Mouse (Mus musculus) neural tube, embryonic 15.5 days (tissue): Measurements from ENCODE around the gene Map2k1. TPM values are rescaled to one million over a fixed set of nuclear protein-coding genes. Genes with fewer than 3 reads are reported as not detected.
"Not testable (repeated sequence)": the region's sequence is repeated elsewhere in the genome, so short reads cannot be mapped to it uniquely, and the experiment has no call there.

Experiments
- ATAC-seq: fragments of 200-750 bp; cut with Nextera tagmentation; 2 replicates; pipeline ENCODE4 v1.8.0; 2017; ENCODE audit warnings: mild to moderate bottlenecking, moderate TSS enrichment, moderate library complexity; ENCODE audit not compliant: low FRiP score
- H3K27ac ChIP-seq: fragments of 300-500 bp; sonication (generic); replicated peaks from 2 replicates; pipeline ENCODE4 v1.5.1; 2015; ENCODE audit warnings: mild to moderate bottlenecking, inconsistent platforms
- H3K27me3 ChIP-seq: fragments of 300-500 bp; sonication (generic); replicated peaks from 2 replicates; pipeline ENCODE4 v1.6.1; 2015; ENCODE audit warnings: inconsistent platforms
- H3K36me3 ChIP-seq: fragments of 300-500 bp; sonication (generic); 2 replicates; pipeline ENCODE4 v1.6.1; 2015; ENCODE audit warnings: inconsistent platforms
- H3K4me1 ChIP-seq: fragments of 300-500 bp; sonication (generic); 2 replicates; pipeline ENCODE4 v1.6.1; 2015; ENCODE audit warnings: inconsistent platforms
- H3K4me2 ChIP-seq: fragments of 300-500 bp; sonication (generic); 2 replicates; pipeline ENCODE4 v1.6.1; 2015; ENCODE audit warnings: inconsistent platforms, mild to moderate bottlenecking, moderate library complexity
- H3K4me3 ChIP-seq: fragments of 300-500 bp; sonication (generic); replicated peaks from 2 replicates; pipeline ENCODE4 v1.5.1; 2015; ENCODE audit warnings: mild to moderate bottlenecking, inconsistent platforms
- H3K9ac ChIP-seq: fragments of 300-500 bp; sonication (generic); replicated peaks from 2 replicates; pipeline ENCODE4 v1.6.1; 2015; ENCODE audit warnings: mild to moderate bottlenecking, inconsistent platforms
- H3K9me3 ChIP-seq: fragments of 300-500 bp; sonication (generic); replicated peaks from 2 replicates; pipeline ENCODE4 v1.6.1; 2016; ENCODE audit warnings: inconsistent platforms
- WGBS: fragments of 180-500 bp; shearing (Covaris S2); methylation state at CpG from one replicate; pipeline ENCODE4 v1.1.7; 2015; ENCODE audit warnings: mixed read lengths; 5-methylcytosine and 5-hydroxymethylcytosine counted together
- polyA plus RNA-seq: library from polyadenylated mRNA; unstranded; fragments of >200 nt; fragmentation: Nextera tagmentation; extraction: Ambion mirVana; gene quantifications from 2 replicates; pipeline ENCODE4 v1.2.1, GENCODE M21; 2015

Gene Map2k1
- polyA plus RNA-seq, 1 experiment from 2014 or later: 71.0 TPM

DNA sequence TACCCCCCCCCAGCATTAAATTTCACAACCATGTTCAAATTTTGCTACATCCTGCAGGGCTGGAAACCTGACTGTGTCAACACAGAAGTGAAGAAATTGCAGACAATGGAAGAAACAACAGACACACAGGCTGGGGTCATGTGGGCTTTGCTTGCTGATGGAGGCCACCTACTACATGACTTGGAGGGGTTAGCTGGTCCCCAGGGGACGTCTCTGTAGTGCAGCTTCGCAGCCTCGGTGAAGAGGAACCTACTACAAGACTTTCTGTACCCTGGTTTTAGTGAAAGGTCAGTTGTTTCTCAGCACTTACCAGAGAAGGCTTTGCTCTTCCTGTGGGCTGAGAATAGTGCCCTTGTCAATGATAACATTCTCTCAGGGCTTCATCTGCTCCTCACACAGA lies 17.8 kb upstream of the Map2k1 start:
- 68% methylated on average over 3 of the region's 3 CpGs for WGBS
- Histone ChIP-seq H3K4me2 (no peak overlapping the region), H3K9ac (no peak overlapping the region), H3K4me1 (no peaks in the 10 kb centered on the region), H3K36me3 (no peaks in the 10 kb centered on the region), H3K27ac (no peak overlapping the region), H3K27me3 (no peaks in the 10 kb centered on the region), H3K9me3 (no peaks in the 10 kb centered on the region), H3K4me3 (no peak overlapping the region)
- ATAC-seq: no peak

GRCm38 (mm10) chr9:64268836-64269235 lies 15.4 kb upstream of the Map2k1 start:
- not testable (repeated sequence) for H3K9ac ChIP-seq, H3K27ac ChIP-seq, ATAC-seq, H3K9me3 ChIP-seq, H3K4me1 ChIP-seq, H3K4me3 ChIP-seq, H3K36me3 ChIP-seq, H3K27me3 ChIP-seq, H3K4me2 ChIP-seq
- WGBS: 96% methylated on average over 8 of the region's 8 CpGs

GRCm38 (mm10) chr9:64268196-64268595 lies 14.8 kb upstream of the Map2k1 start:
- Histone ChIP-seq H3K9me3 (no peaks in the 10 kb centered on the region), H3K36me3 (no peaks in the 10 kb centered on the region), H3K27ac (no peak overlapping the region), H3K27me3 (no peaks in the 10 kb centered on the region), H3K4me3 (no peak overlapping the region), H3K9ac (no peak overlapping the region), H3K4me1 (no peaks in the 10 kb centered on the region), H3K4me2 (no peak overlapping the region)
- ATAC-seq: no peak
- 94% methylated on average over 10 of the region's 10 CpGs for WGBS

GRCm38 (mm10) chr9:64267231-64267630 lies 13.8 kb upstream of the Map2k1 start:
- no peaks in the 10 kb centered on the region for H3K36me3 ChIP-seq
- no peaks in the 10 kb centered on the region for H3K9me3 ChIP-seq
- H3K4me3 ChIP-seq: no peak overlapping the region
- H3K9ac ChIP-seq: no peak overlapping the region
- H3K4me2 ChIP-seq: no peak overlapping the region
- H3K27me3 ChIP-seq: no peaks in the 10 kb centered on the region
- H3K27ac ChIP-seq: no peak overlapping the region
- H3K4me1 ChIP-seq: no peaks in the 10 kb centered on the region
- no peak for ATAC-seq
- 85% methylated on average over 1 of the region's 1 CpGs for WGBS

DNA sequence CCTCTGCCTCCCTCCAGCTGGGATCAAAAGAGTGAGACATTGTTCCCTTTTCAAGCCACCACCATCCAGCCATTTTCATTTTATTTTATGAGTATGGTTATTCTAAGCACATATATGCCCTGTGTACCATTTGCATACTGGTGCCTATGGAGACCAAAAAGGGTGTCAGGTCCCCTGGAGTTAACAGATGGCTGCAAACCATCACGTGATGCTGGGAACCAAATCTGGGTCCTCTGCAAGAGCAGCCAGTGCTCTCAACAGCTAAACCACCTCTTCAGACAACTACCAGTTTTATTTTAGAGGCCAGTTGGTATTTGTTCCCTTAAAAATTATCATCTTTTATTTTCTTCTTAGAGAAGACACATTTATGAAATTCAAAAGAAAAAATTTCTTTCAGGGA lies 11.4 kb upstream of the Map2k1 start:
- Histone ChIP-seq H3K36me3 (no peaks in the 10 kb centered on the region), H3K27ac (no peak overlapping the region), H3K9ac (no peak overlapping the region), H3K27me3 (no peaks in the 10 kb centered on the region), H3K4me1 (no peaks in the 10 kb centered on the region), H3K4me2 (no peak overlapping the region), H3K4me3 (no peak overlapping the region), H3K9me3 (no peaks in the 10 kb centered on the region)
- ATAC-seq: no peak
- 27% methylated on average over 1 of the region's 1 CpGs for WGBS

GRCm38 (mm10) chr9:64261023-64261422 lies 7.6 kb upstream of the Map2k1 start:
- no peaks in the 10 kb centered on the region for H3K27me3 ChIP-seq
- no peak overlapping the region for H3K4me2 ChIP-seq
- H3K36me3 ChIP-seq: no peaks in the 10 kb centered on the region
- H3K4me3 ChIP-seq: no peak overlapping the region
- no peak overlapping the region for H3K9ac ChIP-seq
- no peaks in the 10 kb centered on the region for H3K4me1 ChIP-seq
- no peaks in the 10 kb centered on the region for H3K9me3 ChIP-seq
- no peak overlapping the region for H3K27ac ChIP-seq
- no peak for ATAC-seq
- WGBS: 87% methylated on average over 4 of the region's 4 CpGs

GRCm38 (mm10) chr9:64259906-64260305 lies 6.5 kb upstream of the Map2k1 start:
- H3K4me1 ChIP-seq: no peaks in the 10 kb centered on the region

GRCm38 (mm10) chr9:64256204-64256603 lies 2.8 kb upstream of the Map2k1 start:
- Histone ChIP-seq H3K27ac (no peak overlapping the region), H3K4me2 (no peak overlapping the region), H3K27me3 (no peaks in the 10 kb centered on the region), H3K4me3 (no peak overlapping the region), H3K36me3 (no peaks in the 10 kb centered on the region), H3K9ac (no peak overlapping the region), H3K4me1 (peaks cover 15% of the 10 kb centered on the region), H3K9me3 (no peaks in the 10 kb centered on the region)
- ATAC-seq: no peak
- WGBS: 89% methylated on average over 3 of the region's 3 CpGs

More at GRCm38 (mm10) chr9:64259906-64260305, 6.5 kb upstream of the Map2k1 start:
- no peak overlapping the region for H3K27ac ChIP-seq
- no peak overlapping the region for H3K9ac ChIP-seq
- H3K9me3 ChIP-seq: no peaks in the 10 kb centered on the region
- ATAC-seq: no peak
- H3K27me3 ChIP-seq: no peaks in the 10 kb centered on the region
- H3K4me2 ChIP-seq: no peak overlapping the region
- H3K4me3 ChIP-seq: no peak overlapping the region
- 94% methylated on average over 5 of the region's 5 CpGs for WGBS
- H3K36me3 ChIP-seq: no peaks in the 10 kb centered on the region

- Histone ChIP-seq H3K4me1 (peaks cover 21% of the 10 kb centered on the region), H3K4me2 (no peak overlapping the region), H3K27me3 (no peaks in the 10 kb centered on the region), H3K36me3 (no peaks in the 10 kb centered on the region), H3K4me3 (no peak overlapping the region), H3K9me3 (no peaks in the 10 kb centered on the region), H3K9ac (no peak overlapping the region), H3K27ac (no peak overlapping the region)
- ATAC-seq: no peak
- WGBS: 86% methylated on average over 3 of the region's 3 CpGs
These were observed 2.0 kb upstream of the Map2k1 start for GRCm38 (mm10) chr9:64255422-64255821.

- H3K27ac ChIP-seq: peak overlapping the region; percentile 91
- H3K4me3 ChIP-seq: peak overlapping the region; percentile 98
- peaks cover 24% of the 10 kb centered on the region for H3K4me1 ChIP-seq
- H3K9ac ChIP-seq: peak overlapping the region; percentile 88
- 1% methylated on average over 16 of the region's 16 CpGs for WGBS
- no peaks in the 10 kb centered on the region for H3K36me3 ChIP-seq
- ATAC-seq: peak; percentile 2; the same call in 1 of the 2 replicates
- H3K4me2 ChIP-seq: peak overlapping the region; percentile 94
- no peaks in the 10 kb centered on the region for H3K27me3 ChIP-seq
- H3K9me3 ChIP-seq: no peaks in the 10 kb centered on the region
These were observed 825 bp downstream of the Map2k1 start for GRCm38 (mm10) chr9:64252591-64253020.

DNA sequence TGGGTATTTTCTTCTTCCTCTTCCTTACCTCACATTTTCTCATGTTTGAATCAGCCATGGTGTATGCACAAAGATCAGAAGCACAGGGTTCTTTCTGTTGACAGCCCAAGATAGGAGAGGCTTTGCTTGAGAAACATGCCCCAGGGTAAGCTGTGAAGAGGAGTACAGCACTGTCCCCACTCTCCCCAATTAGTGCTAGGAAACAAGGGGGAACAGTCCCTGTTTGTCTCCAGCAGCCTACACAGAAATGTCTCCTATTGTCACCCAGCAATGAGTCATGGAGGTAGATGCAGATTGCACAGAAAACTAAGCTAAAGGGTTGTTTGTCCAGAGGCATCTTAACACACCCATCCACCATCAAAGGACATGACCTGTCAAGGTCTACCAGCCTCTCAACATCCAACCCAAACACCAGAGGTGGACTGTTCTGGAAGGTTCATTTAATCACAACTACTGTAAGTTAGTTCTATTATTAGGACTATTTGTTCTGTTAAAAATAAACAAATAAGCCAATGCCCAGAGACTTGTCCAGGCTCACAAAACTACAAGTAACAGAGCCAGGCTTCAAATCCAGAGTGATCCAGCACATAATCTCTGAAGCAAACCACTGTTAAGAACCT lies 3.2 kb downstream of the Map2k1 start:
- H3K4me1 ChIP-seq: peaks cover 24% of the 10 kb centered on the region
- H3K27ac ChIP-seq: no peak overlapping the region
- H3K36me3 ChIP-seq: no peaks in the 10 kb centered on the region
- H3K4me2 ChIP-seq: no peak overlapping the region
- no peaks in the 10 kb centered on the region for H3K9me3 ChIP-seq
- H3K27me3 ChIP-seq: no peaks in the 10 kb centered on the region
- no peak overlapping the region for H3K4me3 ChIP-seq
- ATAC-seq: no peak
- H3K9ac ChIP-seq: no peak overlapping the region

GRCm38 (mm10) chr9:64249371-64249770 lies 4.1 kb downstream of the Map2k1 start:
- H3K9me3 ChIP-seq: no peaks in the 10 kb centered on the region
- H3K4me2 ChIP-seq: no peak overlapping the region
- 70% methylated on average over 1 of the region's 1 CpGs for WGBS
- ATAC-seq: no peak
- no peaks in the 10 kb centered on the region for H3K36me3 ChIP-seq
- H3K27ac ChIP-seq: no peak overlapping the region
- H3K27me3 ChIP-seq: no peaks in the 10 kb centered on the region
- H3K4me1 ChIP-seq: peaks cover 24% of the 10 kb centered on the region
- no peak overlapping the region for H3K4me3 ChIP-seq
- no peak overlapping the region for H3K9ac ChIP-seq
